Mouse (Mus musculus) spleen, adult 2 months (tissue): Measurements from ENCODE around the gene Mllt6.
"Not testable (repeated sequence)": the region's sequence is repeated elsewhere in the genome, so short reads cannot be mapped to it uniquely, and the experiment has no call there.

Experiments
- CTCF ChIP-seq: fragments of 200-500 bp; IDR thresholded peaks from 2 replicates; pipeline ENCODE4 v1.5.1; 2011; ENCODE audit warnings: mild to moderate bottlenecking, inconsistent platforms; ENCODE audit not compliant: insufficient read depth, insufficient read length, insufficient replicate concordance; ENCODE audit errors: extremely low read depth
- POLR2A ChIP-seq: fragments of 200-500 bp; IDR thresholded peaks from 2 replicates; pipeline ENCODE4 v1.6.1; 2011; ENCODE audit warnings: low read depth, low read length, inconsistent platforms

DNA sequence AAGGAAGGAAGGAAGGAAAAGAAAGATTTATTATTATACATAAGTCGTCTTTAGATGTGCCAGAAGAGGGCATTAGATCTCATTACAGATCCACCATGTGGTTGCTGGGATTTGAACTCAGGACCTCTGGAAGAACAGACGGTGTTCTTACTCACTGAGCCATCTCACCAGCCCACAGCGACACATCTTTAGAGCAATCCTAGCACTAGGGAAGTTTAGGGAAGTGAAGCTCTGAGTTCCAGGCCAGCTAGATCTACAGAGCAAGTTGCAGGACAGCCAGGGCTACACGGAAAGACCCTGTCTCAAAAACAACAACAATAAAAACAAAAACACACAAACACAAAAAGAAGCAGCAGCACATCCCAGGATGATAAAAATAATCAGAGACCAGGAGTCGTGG is 71.6 kb downstream of the Mllt6 start:
- TF ChIP-seq CTCF, POLR2A: not testable (repeated sequence)
